Mouse (Mus musculus): ENCODE results near the gene Mrps11.

Mrps11 gene

GRCm38 (mm10) chr7:78782639-78783581 lies at the start of gene Mrps11, which contains the start of gene Mrpl46:
TSS of gene Mrps11 (plus strand) at chr7:78783119.
TSS of gene Mrpl46 (minus strand) at chr7:78783531.
- peak; percentile 85 for DNase-seq

DNA sequence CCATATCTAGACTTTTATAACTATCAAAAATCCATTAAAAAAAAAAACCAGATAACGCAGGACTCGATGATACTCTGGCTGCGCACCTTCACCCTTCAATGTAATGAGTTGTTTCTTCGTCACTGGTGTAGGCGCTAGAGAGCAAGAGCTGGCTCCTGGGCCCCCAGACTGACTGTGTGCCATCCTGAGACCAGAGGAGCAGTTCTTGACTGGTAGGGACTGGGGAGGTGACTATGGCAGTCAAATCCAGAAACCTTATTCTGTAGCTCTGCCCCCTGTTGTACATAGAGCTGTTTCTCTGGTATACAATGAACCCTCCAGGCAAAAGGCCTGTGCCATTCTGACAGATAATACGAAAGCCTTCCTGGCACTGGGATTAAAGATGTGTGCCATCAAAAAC lies 45.7 kb upstream of the Mrps11 start:
- no peak for DNase-seq

DNA sequence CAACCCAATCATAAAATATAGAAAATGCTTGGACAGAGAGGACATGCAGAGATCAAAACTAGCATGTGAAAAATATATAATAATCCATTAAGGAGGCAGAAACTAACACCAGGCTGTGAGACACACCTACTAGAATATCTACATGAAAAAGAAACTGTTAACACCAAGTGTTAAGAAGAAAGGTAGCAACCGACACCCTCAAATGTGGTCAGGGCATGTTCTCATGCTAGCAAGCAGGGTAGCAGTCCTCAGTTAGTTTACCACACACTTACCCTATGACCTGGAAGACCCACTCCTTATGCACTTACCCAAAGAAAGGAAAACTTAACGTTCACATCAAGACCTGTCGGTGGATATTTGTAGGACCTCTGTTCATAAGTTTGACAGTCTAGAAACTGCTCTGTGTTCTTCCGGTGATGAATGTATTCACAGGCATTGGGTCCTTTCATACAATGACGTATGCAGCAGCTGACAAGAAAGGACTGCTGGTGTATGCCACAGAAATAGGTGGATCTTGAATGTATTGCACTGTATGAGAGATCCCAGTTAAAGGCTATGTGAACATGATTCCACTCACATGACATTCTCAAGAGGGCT lies 45.2 kb upstream of the Mrps11 start, which contains the start of gene Ntrk3:
TSS of gene Ntrk3 (minus strand) at position 399 of the 597 bp plus-strand sequence.
- no peak for DNase-seq

DNA sequence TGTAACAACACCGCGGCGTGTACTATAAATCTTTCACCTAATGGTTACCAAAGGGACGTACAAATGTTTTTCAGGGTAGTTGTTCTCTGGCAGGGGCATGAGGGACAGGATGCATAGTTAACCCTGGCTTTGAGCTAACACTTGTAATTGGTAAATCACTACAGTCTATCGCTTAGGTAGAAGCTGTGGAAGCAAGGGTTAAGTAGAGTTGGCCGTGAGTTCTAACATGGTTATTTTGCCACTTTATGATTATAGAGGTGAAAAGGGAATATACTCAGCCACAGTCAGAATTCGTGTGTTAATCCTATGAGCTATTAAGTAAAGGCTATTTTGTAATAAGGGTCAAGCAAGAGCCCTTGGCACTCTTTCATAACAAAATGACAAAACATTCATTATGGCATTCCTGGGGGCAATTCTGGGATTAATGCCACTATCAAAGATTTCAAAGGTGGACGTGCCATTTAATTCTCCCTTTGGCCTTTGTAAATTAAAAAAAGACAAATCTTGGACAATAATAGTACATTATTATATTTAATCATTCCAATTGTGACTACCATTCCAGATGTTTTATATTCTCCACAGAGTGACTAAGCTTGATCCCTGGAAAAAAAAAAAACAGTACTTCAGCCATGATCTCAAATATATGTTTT lies 43.4 kb upstream of the Mrps11 start:
- no peak for DNase-seq

- DNase-seq = no peak
Observed at GRCm38 (mm10) chr7:78743731-78744385, 39.1 kb upstream of the Mrps11 start.

GRCm38 (mm10) chr7:78752961-78753360 lies 30.0 kb upstream of the Mrps11 start:
- no peak for DNase-seq

DNA sequence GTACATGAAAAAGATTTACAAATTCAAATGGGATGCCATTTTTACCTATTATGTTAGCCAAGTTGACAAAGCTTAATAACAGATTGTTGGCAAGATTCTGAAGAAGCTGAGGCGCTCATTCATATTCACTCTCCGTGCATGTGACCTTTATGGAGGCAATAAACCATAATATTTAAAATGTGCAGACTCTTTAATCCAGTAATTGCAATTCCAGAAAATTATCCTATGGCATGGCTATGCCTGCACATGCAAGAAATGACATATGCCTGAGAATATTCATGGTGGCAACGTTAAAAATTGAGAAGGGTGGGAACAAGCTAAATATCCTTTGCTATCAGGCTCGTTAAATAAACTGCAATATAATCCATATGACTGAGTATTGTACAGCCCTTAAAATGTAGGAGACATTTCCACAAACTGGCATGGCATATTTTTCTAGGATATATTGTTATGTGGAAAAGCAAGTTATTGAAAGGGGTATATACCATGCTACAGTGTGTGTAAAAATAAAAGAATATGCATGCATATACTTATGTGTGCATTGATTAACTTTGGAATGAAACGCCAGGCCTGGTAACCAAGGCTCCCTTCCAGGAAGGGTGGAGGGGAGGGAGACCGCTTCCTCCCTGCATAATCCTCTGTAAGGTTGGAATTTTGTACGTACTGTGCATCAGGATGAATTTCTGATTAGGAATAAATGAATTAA lies 29.0 kb upstream of the Mrps11 start:
- no peak for DNase-seq

DNA sequence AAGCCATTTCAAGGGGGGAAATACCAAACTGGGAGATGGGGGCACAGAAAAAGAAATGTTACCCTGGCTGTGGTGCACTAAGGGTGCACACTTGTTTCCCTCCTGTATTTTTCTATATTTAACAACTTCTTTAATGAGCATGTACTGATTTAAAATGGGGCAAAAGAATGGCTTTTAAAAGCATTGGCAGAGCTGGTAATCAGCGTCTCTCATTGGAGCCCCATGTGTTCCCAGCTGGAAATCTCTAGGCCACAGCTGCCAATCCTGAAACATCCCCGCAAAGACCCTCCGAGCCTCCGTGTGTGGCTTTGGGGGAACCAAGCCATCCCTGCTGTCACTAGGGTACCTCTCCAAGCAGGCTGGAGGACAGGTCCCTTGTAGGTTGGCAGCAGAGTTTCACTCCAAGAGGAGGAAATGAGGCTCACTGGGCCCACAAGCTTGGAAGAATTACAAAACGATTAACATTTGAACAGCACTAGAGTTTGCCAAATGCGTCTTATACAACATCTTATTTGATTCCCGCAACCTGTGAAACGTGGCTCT lies 28.4 kb upstream of the Mrps11 start:
- no peak for DNase-seq

DNA sequence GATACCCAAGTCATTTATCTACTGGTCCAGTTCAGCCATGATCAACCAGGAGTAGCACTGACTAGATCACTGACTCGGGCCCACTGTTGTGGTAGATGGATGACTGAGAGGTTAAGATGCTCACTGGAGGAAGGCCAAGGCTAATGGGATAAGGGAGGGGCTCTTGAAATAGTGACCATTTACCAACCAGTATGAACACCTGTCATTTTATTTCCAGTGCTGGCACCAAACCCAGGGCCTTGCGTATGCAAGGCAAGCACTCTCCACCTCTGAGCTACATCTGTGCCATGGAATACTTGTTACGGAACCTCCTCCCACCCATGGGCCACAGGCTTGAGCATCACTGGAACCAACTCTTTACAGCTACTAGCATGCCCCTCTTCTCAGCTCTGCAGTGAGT lies 19.1 kb upstream of the Mrps11 start:
- DNase-seq = no peak

- DNase-seq = no peak
Observed at GRCm38 (mm10) chr7:78765215-78765631, 17.7 kb upstream of the Mrps11 start.

DNA sequence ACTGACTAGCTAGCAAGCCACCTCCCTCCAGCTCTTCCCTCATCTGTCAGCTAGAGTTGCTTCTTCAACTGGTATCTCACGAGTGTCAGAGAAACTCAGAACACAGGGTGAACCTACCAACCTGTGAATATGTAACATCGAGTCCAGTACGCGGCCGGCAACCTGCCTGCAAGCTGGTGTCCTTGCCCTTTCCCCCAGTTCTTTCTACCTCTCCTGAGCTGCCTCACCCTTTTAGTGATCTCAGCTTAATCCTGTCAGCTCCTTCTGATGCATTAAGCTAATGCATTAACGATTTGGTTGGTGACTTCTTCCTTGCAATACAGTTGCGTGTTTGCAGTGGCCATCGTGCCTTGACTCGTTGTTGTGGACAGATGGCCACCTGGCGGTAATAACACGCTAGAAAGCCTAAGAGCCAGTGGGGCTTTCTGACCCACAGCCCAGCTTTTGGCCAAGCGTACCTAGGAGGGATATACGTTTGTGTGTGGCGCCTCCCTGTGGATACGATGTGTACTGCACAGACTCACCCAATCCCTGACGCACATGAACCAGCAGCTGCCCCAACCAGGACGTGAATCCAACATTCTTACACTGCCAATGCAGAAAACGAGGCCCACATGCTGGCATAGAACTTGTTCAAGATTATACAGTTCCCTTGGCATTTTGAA lies 16.8 kb upstream of the Mrps11 start:
- DNase-seq = peak; percentile 85

DNA sequence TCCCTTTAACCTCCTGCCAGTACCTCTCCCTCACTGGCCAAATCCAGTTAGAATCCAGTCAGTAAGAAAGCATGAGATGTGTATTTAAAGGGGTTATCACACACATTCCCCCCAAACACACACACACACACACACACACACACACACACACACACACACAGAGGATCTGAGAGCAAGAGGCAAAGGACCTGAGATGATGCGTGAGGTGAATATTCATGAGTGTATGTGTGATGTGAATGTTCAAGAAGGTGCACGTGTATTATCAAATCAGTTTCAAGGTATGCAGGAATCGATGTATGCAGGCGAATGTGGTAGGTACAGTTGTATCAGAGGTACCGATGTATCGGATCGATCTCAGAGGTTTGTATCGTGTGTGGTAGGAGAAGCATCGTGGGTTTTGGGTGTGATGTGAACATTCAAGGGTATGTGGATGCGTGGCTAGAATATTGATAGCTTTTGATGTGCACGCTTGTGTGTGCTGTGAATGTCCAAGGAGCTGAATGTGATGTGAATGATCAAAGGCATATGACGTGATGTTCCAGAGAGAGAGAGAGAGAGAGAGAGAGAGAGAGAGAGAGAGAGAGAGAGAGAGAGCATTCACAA lies 14.9 kb upstream of the Mrps11 start:
- DNase-seq = no peak

GRCm38 (mm10) chr7:78769075-78769652 lies 13.8 kb upstream of the Mrps11 start:
- DNase-seq = no peak

DNA sequence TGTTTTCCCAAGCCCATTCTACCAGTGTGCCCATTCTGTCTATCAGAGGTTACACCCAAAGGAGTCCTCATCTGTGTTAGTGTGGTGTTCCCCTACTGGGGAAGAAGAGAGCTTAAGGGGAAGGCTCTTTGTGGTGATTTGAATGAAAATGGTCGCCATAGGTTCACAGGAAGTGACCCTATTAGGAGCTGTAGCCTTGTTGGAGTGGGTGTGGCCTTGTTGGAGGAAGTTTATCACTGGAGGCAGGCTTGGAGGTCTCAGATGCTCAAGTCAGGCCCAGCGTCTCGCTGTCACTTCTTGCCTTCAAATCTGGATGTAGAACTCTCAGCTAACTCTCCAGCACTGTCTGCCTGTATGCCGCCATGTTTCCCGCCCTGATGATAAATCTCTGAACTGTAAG lies 12.0 kb upstream of the Mrps11 start:
- no peak for DNase-seq

DNA sequence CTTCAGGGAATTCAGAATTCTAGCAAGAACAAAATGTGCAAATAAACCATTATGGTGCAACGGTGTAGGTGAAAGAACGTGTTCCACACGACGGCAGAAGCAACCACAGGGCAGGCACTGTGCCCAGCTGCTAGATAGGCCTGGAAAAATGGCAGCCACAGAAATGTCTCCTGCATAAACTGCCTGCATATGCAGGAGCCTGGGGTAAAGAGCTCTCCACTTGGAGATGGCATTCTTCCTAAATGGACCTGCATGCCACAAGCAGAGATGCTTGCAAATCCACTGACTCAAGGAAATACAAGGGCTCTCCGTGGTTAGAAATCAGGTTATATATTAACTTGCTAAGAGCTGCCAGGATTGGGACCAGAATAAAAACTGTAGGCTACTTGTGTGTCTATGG lies 4.2 kb upstream of the Mrps11 start:
- DNase-seq = no peak

- no peak for DNase-seq
Observed at GRCm38 (mm10) chr7:78785906-78786305, 3.0 kb downstream of the Mrps11 start.

- peak; percentile 67 for DNase-seq
Observed at GRCm38 (mm10) chr7:78787793-78788380, 5.0 kb downstream of the Mrps11 start.

DNA sequence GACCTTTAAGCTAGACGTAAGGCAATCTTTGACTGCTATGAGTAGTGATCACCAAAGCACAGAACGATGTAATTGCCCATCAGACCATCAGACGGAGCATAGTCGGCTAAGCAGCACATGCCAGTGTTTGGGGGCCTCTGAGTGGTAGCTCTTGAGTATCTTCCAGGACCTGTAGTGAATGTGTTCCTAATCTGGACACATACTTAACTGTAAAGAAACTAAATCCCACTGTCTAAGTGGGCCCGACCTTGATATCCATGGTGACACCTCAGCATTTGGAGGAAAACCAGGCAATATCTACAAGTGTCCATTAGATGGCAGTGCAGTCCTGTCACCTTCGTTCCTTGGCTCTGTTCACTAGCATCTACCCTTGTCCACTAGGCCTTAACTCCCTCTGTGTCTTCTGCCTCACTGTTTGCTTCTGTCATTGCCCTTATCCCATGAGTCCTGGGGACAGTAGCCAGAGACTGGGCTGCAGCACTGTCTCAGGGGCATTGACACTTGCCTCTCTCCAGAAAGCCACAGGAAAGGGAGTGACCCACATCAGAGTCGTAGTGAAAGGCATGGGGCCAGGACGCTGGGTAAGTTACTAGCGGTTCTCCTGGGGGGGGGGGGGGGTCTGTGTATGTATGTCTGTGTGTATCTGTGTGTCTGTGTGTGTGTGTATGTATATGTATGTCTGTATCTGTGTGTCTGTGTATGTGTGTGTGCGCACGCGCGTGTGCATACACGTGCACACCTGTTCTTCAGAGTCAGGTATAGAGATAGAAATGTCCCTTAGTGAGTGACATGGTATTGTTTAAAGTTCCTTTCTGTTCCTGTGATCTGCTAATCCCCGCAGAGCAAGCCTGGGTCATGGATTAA lies 8.7 kb downstream of the Mrps11 start:
- DNase-seq = peak; percentile 36

GRCm38 (mm10) chr7:78793895-78794570 lies 11.1 kb downstream of the Mrps11 start:
- no peak for DNase-seq

Measured in layer of hippocampus, adult 9-11 months (tissue).